Mouse (Mus musculus): ENCODE measurements at regions not wholly inside any gene's neighbourhood (a gene's known extent, or its start where the extent isn't known, plus 50 kb on each side); places are given as distances from the start of the nearest gene placed in this dataset.

- Histone ChIP-seq H3K4me1 (ENCODE audit: control insufficient read depth, insufficient read depth, low read length) (no peaks in the 10 kb centered on the region), H3K27ac (ENCODE audit: insufficient read depth, low read length) (no peak overlapping the region), H3K4me3 (ENCODE audit: insufficient read depth, low read length) (no peak overlapping the region)
- TF ChIP-seq CTCF (IDR thresholded peaks at IDR 0.05; ENCODE audit: borderline replicate concordance, insufficient read depth, low read length) (no peak), POLR2A (IDR thresholded peaks at IDR 0.05; ENCODE audit: low read depth, low read length) (no peak)
Observed at GRCm38 (mm10) chr14:106241721-106242405, 135.9 kb downstream of the Trim52 start.

DNA sequence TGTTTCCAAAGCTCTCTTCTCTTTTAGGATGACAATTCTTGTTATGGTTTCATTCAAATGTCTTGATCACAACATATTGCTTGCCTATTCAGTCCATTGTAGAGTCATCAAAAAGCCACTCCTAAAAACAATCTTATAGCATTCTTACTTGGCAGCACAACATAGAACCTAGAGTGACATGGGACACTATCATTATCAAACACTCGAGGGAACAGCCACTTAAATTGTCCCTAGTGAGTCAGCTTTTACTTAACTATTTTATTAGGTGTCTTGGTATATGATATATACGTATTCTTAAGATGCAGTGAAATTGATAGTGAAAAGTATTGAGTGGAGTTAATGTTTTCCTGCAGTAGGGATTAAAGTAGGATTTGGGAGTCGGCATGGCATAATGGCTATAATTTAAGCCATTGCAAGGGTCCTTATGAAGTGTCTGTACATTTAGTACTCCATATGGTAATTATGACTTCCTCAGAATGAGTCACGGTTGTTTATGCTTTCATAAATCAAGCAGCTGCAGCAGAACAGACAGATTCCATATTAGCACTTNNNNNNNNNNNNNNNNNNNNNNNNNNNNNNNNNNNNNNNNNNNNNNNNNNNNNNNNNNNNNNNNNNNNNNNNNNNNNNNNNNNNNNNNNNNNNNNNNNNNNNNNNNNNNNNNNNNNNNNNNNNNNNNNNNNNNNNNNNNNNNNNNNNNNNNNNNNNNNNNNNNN, 153.6 kb downstream of the Trim52 start:
- TF ChIP-seq POLR2A (IDR thresholded peaks at IDR 0.05; ENCODE audit: low read depth, low read length): no peak
- TF ChIP-seq CTCF (IDR thresholded peaks at IDR 0.05; ENCODE audit: borderline replicate concordance, insufficient read depth, low read length): no peak
- H3K4me3 ChIP-seq (ENCODE audit: insufficient read depth, low read length): no peak overlapping the region
- no peaks in the 10 kb centered on the region for H3K4me1 ChIP-seq (ENCODE audit: control insufficient read depth, insufficient read depth, low read length)
- no peak overlapping the region for H3K27ac ChIP-seq (ENCODE audit: insufficient read depth, low read length)

DNA sequence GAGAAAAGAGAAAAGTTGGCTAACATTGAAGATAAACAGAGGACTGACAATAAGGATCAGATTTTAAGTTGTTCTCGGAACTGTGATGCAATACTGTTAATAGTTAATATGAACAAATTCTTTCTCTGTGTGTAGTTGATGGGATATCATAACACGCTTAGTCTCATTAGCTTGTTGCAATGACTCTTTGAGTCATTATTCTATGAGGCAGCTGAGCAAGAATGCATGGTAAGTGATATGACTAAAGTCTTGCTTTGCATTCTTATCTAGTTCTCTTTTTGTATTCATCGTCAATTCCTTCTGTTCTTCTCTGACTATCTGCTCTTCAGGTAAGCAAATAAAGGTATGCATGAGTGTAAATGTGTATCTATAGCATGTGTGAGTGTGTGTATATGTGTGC, 159.3 kb downstream of the Trim52 start:
- Histone ChIP-seq H3K4me1 (ENCODE audit: control insufficient read depth, insufficient read depth, low read length) (no peaks in the 10 kb centered on the region; the same call in 1 of the 2 replicates), H3K4me3 (ENCODE audit: insufficient read depth, low read length) (no peak overlapping the region), H3K27ac (ENCODE audit: insufficient read depth, low read length) (no peak overlapping the region)
- TF ChIP-seq POLR2A (IDR thresholded peaks at IDR 0.05; ENCODE audit: low read depth, low read length): no peak
- TF ChIP-seq CTCF (IDR thresholded peaks at IDR 0.05; ENCODE audit: borderline replicate concordance, insufficient read depth, low read length): no peak

- TF ChIP-seq POLR2A (IDR thresholded peaks at IDR 0.05; ENCODE audit: low read depth, low read length): no peak
- TF ChIP-seq CTCF (IDR thresholded peaks at IDR 0.05; ENCODE audit: borderline replicate concordance, insufficient read depth, low read length): no peak
- Histone ChIP-seq H3K4me3 (ENCODE audit: insufficient read depth, low read length) (no peak overlapping the region), H3K4me1 (ENCODE audit: control insufficient read depth, insufficient read depth, low read length) (no peaks in the 10 kb centered on the region; the same call in 1 of the 2 replicates), H3K27ac (ENCODE audit: insufficient read depth, low read length) (no peak overlapping the region)
Observed at GRCm38 (mm10) chr14:106267679-106268561, 161.9 kb downstream of the Trim52 start.

GRCm38 (mm10) chr14:106269680-106270079, 163.7 kb downstream of the Trim52 start:
- no peak overlapping the region for H3K4me3 ChIP-seq (ENCODE audit: insufficient read depth, low read length)
- peak overlapping the region; percentile 82 for H3K27ac ChIP-seq (ENCODE audit: insufficient read depth, low read length)
- H3K4me1 ChIP-seq (ENCODE audit: control insufficient read depth, insufficient read depth, low read length): no peaks in the 10 kb centered on the region; the same call in 1 of the 2 replicates
- TF ChIP-seq CTCF (IDR thresholded peaks at IDR 0.05; ENCODE audit: borderline replicate concordance, insufficient read depth, low read length): no peak
- TF ChIP-seq POLR2A (IDR thresholded peaks at IDR 0.05; ENCODE audit: low read depth, low read length): no peak

- Histone ChIP-seq H3K27ac (ENCODE audit: insufficient read depth, low read length) (no peak overlapping the region), H3K4me3 (ENCODE audit: insufficient read depth, low read length) (no peak overlapping the region), H3K4me1 (ENCODE audit: control insufficient read depth, insufficient read depth, low read length) (no peaks in the 10 kb centered on the region)
- TF ChIP-seq CTCF (IDR thresholded peaks at IDR 0.05; ENCODE audit: borderline replicate concordance, insufficient read depth, low read length) (no peak), POLR2A (IDR thresholded peaks at IDR 0.05; ENCODE audit: low read depth, low read length) (no peak)
Observed at GRCm38 (mm10) chr14:106313558-106313957, 207.6 kb downstream of the Trim52 start.

GRCm38 (mm10) chr14:106314079-106314551, 208.1 kb downstream of the Trim52 start:
- Histone ChIP-seq H3K27ac (ENCODE audit: insufficient read depth, low read length) (no peak overlapping the region), H3K4me3 (ENCODE audit: insufficient read depth, low read length) (no peak overlapping the region), H3K4me1 (ENCODE audit: control insufficient read depth, insufficient read depth, low read length) (no peaks in the 10 kb centered on the region)
- no peak for TF ChIP-seq CTCF (IDR thresholded peaks at IDR 0.05; ENCODE audit: borderline replicate concordance, insufficient read depth, low read length)
- TF ChIP-seq POLR2A (IDR thresholded peaks at IDR 0.05; ENCODE audit: low read depth, low read length): no peak

- H3K4me3 ChIP-seq (ENCODE audit: insufficient read depth, low read length): no peak overlapping the region
- no peaks in the 10 kb centered on the region for H3K4me1 ChIP-seq (ENCODE audit: control insufficient read depth, insufficient read depth, low read length)
- TF ChIP-seq POLR2A (IDR thresholded peaks at IDR 0.05; ENCODE audit: low read depth, low read length): no peak
- no peak for TF ChIP-seq CTCF (IDR thresholded peaks at IDR 0.05; ENCODE audit: borderline replicate concordance, insufficient read depth, low read length)
- H3K27ac ChIP-seq (ENCODE audit: insufficient read depth, low read length): no peak overlapping the region
Observed at GRCm38 (mm10) chr14:106318767-106319166, 212.8 kb downstream of the Trim52 start.

- no peak overlapping the region for H3K27ac ChIP-seq (ENCODE audit: insufficient read depth, low read length)
Observed at GRCm38 (mm10) chr14:106327653-106328283, 221.8 kb downstream of the Trim52 start.

More at GRCm38 (mm10) chr14:106327653-106328283, 221.8 kb downstream of the Trim52 start:
- TF ChIP-seq CTCF (IDR thresholded peaks at IDR 0.05; ENCODE audit: borderline replicate concordance, insufficient read depth, low read length) (no peak), POLR2A (IDR thresholded peaks at IDR 0.05; ENCODE audit: low read depth, low read length) (no peak)
- H3K4me3 ChIP-seq (ENCODE audit: insufficient read depth, low read length): no peak overlapping the region
- H3K4me1 ChIP-seq (ENCODE audit: control insufficient read depth, insufficient read depth, low read length): no peaks in the 10 kb centered on the region
